Mouse (Mus musculus): Measurements from ENCODE around the gene Gm17124. TPM values are rescaled to one million over a fixed set of nuclear protein-coding genes. Genes with fewer than 3 reads are reported as not detected.
"Not testable (repeated sequence)": the region's sequence is repeated elsewhere in the genome, so short reads cannot be mapped to it uniquely, and the experiment has no call there.

The Gm17124 gene
- polyA plus RNA-seq (2012; ENCODE audit: insufficient read depth, low replicate concordance), result not detected in 2 replicates

GRCm38 (mm10) chr14:42599782-42600181, at the start of gene Gm17124:
Gene Gm17124, minus strand, starts transcription at chr14:42599882.
- not testable (repeated sequence) for H3K4me3 ChIP-seq (replicated peaks); H3K36me3 ChIP-seq (replicated peaks; ENCODE audit: low read length); H3K4me1 ChIP-seq; H3K27me3 ChIP-seq (replicated peaks); H3K9me3 ChIP-seq

DNA sequence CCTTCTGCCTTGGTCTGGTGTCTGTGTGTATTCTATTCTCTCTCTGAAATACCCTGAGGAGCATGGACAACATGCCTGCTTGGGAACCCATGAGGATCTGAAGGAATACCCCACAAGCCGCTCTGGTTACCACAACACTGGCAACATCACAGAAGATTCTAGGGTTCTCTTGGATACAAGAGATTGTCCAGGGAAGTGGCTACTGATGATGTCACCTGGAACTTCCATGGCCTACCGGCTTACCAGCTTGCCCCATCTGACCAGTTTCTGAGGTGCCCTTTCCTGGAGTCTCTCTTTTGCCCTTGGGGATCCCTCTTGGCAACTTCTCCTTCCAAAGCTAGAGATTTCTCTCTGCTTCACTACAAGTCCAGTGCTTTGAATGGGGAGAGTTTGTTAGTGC, 42.1 kb upstream of the Gm17124 start, which contains the start of gene Gm3633:
Gm3633 (minus strand) TSS at position 101 of the 400 bp plus-strand sequence.
- not testable (repeated sequence) for H3K27me3 ChIP-seq (replicated peaks); H3K9me3 ChIP-seq; H3K4me1 ChIP-seq; H3K36me3 ChIP-seq (replicated peaks; ENCODE audit: low read length); H3K4me3 ChIP-seq (replicated peaks)

Other genes starting within 250 kb of the Gm17124 start
- not detected in 2 replicates for gene Gm8005, start 160.2 kb downstream of the Gm17124 start, polyA plus RNA-seq (2012; ENCODE audit: insufficient read depth, low replicate concordance)
- not detected in 2 replicates for gene Gm8011, start 136.0 kb downstream of the Gm17124 start, polyA plus RNA-seq (2012; ENCODE audit: insufficient read depth, low replicate concordance)
- gene Gm8020, start 97.5 kb downstream of the Gm17124 start, polyA plus RNA-seq (2012; ENCODE audit: insufficient read depth, low replicate concordance), result not detected in 2 replicates
- gene Gm8024, start 75.6 kb downstream of the Gm17124 start, polyA plus RNA-seq (2012; ENCODE audit: insufficient read depth, low replicate concordance), result not detected in 2 replicates
- not detected in 2 replicates for gene Gm3633, start 42.0 kb upstream of the Gm17124 start, polyA plus RNA-seq (2012; ENCODE audit: insufficient read depth, low replicate concordance)
- gene Gm10378, start 56.1 kb upstream of the Gm17124 start, polyA plus RNA-seq (2012; ENCODE audit: insufficient read depth, low replicate concordance), result not detected in 2 replicates
- gene Gm3015, start 168.9 kb upstream of the Gm17124 start, polyA plus RNA-seq (2012; ENCODE audit: insufficient read depth, low replicate concordance), result not detected in 2 replicates
- gene Gm10377, start 198.1 kb upstream of the Gm17124 start, polyA plus RNA-seq (2012; ENCODE audit: insufficient read depth, low replicate concordance), result not detected in 2 replicates

Data from megakaryocyte, embryonic 14.5 days (primary cell).